Mouse (Mus musculus) fibroblast of lung, adult 2 months (primary cell): ENCODE results near the gene Spns2.

Source experiments
- DNase-seq: peaks from one replicate; pipeline ENCODE4 v3.0.0-alpha.2; 2011; ENCODE audit warnings: low read depth

Spns2 gene

DNA sequence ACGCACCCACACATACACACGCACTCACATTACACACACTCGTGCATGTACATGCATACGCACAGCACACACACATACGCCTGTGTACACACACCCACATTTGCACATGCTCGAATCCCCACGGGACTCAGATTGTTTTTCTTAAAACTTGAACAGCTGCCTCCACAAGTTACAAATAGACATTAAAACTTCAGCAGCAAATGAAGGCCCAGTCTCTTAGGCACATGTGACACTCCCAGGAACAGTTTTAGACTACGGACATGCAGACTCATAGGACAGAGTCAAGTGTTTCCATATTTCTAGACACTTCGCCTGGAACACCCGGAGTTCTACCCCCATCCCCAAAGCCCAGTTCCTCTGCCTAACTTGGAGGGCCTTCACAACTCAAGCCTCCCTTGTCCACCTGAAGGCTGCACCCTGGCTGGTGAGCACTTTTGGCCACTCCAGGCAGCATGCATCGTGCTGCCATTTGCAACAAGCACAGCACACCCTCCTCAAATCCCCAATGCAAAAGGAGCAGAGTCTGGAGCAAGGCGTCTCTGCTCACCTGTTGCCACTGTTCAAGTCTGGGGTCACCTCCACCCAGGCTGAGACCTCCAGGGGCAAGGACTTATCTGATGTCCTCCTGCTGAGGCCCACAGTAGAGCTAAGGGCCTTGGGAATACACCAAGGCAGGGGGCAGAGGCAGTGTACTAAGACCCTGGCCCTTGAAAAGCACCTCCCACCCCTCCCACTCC lies 79.9 kb downstream of the Spns2 start:
- no peak for DNase-seq

DNA sequence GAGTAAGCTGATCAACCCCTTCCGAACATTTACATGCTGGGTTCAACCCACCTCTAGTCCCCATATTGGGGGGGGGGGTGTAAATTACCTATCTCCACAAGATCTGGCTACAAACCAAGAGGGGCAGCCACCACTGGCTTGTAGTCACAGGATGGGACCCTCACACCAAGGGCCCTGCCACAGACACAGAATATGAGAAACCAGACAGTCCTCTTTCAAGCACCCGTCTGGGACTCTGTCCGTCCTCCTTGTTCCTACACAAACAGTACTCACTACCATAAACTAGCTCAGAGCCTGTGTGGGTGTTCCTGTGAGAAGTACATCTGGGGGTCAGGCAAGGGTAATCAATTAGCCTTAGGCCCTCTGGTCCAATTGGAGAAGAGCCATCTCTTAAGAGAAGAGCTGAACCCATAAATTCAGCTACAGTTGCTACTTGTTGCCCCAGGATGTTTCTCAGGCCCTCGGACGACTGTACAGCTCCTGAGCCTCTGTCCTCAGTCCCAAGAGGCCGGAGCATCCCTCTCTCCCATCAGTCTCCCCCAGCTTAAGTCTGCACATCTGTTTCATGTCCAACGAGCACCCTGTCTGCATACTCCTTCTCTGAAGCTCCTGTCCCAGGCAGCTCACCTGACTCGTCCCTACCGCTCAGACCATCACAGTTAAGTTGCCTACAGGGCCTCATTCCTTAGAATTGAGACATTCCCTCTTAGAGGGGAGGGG lies 81.1 kb downstream of the Spns2 start:
- no peak for DNase-seq

DNA sequence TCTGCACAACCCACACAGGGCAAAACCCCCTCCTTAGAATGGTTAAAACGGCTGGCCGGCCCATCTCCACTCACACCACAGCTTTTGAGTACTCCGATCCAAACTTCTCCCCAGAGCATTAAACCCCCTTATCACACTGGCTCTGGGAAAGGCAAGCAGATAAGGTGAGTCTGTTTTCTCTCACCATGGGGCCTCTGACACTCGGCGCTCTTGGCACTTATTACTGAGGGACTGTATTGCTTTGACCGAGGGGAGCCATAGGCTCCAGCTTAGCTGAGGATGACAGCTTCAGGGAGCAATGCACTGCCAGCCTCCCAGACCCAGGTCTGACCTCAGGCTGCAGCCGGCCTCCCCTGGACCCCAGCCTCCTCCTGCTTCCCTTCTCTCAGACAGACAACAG lies 82.1 kb downstream of the Spns2 start:
- no peak for DNase-seq

DNA sequence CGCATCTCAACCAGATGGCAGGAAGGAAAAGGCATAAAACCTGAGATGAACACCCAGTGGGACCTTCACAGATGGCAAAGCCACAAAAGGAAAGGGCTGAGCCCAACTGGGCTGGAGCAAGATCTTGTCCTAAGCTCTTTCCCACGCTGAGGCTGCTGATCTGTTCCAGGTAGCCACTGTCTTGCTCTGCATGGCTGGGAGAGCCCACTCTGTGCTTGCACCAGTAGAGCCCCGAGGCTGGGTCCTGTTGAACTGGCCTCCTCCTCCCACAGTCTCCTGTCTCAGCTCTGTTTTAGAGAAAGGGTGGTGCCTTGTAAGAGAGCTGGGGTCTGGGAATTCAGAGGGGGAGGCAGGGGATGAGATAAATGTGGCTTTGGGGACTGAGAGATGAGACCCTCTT lies 82.6 kb downstream of the Spns2 start:
- DNase-seq: no peak

DNA sequence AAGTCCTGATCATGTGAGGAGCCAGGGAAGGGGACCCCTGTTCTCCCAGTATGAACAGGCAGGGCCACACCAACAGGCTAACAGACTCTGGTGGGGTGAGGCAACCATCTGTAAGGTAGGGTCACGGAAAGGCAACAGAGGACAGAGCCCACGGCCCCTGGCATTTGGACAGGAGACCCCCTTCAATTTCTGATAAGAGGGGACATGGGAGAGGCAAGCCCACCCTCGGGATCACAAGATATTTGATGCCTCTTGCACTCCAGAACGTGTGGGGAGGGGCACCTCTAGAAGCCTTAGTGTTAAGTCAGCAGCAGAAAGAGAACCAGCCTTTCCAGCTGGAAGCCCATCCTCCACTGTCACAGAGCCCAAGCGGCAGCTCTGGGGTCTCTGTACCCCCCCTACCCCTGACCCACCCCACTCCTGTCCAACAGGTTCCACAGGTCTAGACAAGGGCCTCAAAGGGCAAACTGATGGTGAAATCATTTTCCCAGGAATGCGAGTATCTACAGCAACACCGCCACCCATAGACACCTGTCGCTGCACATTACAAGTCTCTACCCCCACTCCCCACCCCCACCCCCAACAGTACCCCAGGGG lies 83.5 kb downstream of the Spns2 start:
- DNase-seq: no peak

- DNase-seq: no peak
Measured at GRCm38 (mm10) chr11:72405532-72405931, 84.2 kb downstream of the Spns2 start.

- DNase-seq: no peak
Measured at GRCm38 (mm10) chr11:72402969-72403368, 86.7 kb downstream of the Spns2 start.

GRCm38 (mm10) chr11:72402017-72402416 lies 87.7 kb downstream of the Spns2 start:
- DNase-seq: no peak
